Mouse (Mus musculus): ENCODE measurements at regions not wholly inside any gene's neighbourhood (a gene's known extent, or its start where the extent isn't known, plus 50 kb on each side); places are given as distances from the start of the nearest gene placed in this dataset.

DNA sequence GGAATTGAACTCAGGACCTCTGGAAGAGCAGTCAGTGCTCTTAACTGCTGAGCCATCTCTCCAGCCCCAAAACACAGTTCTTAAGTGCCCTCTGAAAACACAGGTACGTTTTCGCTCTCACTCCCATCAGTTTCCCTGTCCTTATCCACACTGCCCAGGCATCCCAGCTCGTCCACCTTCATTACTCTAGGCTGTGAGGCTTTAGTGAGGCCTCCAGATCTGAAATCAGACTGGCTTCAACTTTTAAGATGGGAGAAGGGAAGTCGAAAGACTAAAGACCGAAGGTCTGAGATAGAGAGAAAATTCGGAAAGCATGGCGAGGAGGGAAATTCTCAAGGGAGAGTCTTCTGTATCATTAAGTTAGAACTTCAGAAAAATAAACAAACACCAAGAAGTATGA lies 54.8 kb upstream of the Tet2 start:
- DNase-seq (ENCODE audit: low spot score): no peak

- peak; percentile 82 for DNase-seq (ENCODE audit: low spot score)
Observed at GRCm38 (mm10) chr3:133600447-133601220, 55.7 kb upstream of the Tet2 start.

DNA sequence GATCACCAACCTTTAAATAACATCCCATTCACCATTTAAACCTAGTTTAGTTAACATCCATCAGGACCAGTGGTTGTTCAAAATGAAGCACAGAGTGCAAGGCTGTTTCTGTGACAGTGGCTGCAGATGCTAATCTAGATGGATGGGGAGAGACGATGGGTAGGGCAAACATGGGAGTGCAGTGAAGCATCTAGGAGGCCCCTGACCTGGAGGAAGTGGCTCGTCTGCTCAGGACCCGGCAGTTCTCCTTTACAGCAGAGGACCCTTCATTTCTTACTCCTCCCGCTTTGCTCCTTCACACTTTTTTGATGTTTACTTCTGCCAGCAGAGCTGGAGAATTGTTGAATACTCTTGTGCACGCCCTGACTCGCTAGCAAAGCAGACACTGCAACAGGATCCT lies 60.5 kb upstream of the Tet2 start:
- no peak for DNase-seq (ENCODE audit: low spot score)

DNA sequence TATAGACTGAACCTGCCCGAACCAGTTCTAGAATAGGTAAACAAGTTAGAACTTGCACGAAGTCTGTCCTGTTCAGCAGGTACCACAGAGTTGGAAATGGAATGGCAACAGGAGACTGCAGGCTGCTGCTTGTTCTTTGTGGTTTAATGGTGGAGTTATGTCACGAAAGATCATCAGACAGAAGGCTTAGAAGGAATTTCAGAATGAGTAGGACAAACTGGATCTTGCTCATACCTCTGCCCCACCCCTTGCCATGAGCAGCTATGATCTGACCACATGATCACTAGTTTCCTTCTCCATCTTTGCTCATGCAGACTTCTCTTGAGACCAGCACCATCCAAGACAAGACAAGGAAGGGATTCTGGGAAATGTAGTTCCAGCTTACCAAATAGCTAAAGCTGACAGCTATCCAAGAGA lies 63.9 kb upstream of the Tet2 start:
- DNase-seq (ENCODE audit: low spot score): no peak

DNA sequence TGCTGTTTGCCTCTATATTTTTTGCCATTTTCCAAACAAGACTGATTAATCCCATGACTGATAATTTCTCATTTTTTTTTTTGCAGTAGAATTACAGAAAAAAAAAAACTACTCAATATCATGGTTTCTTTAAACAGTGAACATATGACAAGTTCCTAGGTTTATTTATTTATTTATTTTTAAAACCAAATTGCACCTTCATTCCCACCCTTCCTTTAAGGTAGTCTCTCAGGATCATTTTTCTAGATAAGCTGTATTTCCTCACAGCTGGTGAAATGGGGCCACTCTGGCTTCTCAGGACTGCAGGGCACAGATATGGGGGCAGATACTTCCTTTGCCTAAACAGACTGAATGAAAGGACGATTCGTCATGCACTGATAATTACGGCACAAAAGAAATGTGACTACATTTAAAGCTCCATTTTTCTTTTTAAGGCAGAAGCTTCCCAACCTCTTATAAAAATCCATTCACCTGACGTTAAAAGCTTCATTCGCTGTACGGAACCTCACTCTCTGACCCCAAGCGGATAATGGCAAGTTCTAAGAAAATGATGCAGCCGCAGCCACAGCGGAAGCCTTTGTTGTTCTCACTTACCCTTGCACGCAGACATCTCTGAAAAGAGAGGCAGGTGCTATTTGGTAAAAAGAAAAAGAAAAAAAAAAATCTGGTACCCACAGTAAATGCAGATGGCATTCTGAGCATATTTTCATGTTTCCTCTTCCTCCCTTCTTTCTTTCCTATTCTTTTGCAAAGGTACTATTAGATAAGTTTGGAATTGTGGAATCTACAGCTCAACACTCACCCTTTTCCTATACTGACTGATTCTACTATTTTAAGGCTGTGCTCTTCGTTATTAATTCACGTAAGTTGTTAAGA lies 69.1 kb upstream of the Tet2 start:
- no peak for DNase-seq (ENCODE audit: low spot score)

GRCm38 (mm10) chr3:133614712-133615426 lies 69.9 kb upstream of the Tet2 start:
- no peak for DNase-seq (ENCODE audit: low spot score)

- no peak for DNase-seq (ENCODE audit: low spot score)
Observed at GRCm38 (mm10) chr3:133617036-133617435, 72.1 kb upstream of the Tet2 start.

GRCm38 (mm10) chr3:133618491-133618890 lies 73.6 kb upstream of the Tet2 start:
- DNase-seq (ENCODE audit: low spot score): no peak

- DNase-seq (ENCODE audit: low spot score): no peak
Observed at GRCm38 (mm10) chr3:133623201-133623744, 78.3 kb upstream of the Tet2 start.

DNA sequence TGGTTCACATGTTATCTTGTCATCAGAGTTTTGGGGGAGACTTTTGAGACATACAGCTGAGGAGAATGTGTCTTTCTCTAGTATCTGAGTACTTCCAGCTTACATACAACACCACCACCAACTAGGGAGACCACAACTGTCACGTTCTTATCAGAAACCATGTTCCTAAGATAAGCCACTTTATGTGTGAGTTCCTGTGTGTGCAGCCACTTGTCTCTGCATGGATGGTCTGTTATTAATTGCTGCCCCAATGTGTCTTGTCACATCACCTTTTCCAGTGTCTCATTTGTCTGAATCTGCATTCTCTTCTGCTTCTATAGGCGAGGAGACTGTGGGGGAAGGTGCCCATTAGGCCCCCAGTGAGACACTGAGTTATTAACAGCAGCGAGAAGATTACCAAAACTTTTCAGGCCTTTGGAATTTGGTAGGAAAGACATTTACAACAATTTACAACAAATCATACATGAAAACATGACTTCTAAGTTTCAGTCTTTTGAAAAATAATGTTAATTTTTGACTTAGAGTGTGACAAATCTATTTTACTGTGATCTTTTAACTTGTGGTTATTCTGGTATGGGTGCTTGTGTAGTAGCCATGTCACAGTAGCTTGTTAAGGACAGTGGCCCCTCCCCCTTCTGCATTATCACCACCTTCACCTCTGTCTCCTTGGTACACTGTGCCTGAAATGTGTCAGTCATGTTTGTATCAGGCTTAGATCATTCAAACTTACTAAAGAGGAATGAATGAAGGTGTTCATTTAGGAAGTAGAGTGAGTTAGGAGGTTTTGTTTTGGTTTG lies 79.3 kb upstream of the Tet2 start:
- DNase-seq (ENCODE audit: low spot score): no peak

DNA sequence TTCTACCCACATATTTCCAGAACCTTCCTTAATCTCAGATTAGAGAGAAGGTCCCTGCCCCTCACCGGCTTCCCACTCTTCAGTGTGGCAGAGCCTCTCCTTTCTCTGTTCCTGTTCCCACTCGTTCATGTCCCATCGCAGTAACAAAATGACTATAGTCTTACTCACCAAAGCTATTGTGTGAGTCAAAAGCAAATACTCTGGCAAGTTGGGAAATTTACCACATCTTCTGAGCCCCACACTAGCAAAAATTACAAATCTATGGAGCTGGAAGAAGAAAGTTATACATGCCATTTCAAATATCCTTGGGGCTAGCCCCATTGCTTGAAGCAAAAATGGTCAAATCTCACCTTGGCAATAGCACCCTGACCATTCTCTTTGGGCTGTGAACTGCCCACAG lies 80.1 kb upstream of the Tet2 start:
- no peak for DNase-seq (ENCODE audit: low spot score)

GRCm38 (mm10) chr3:133626442-133626841 lies 81.5 kb upstream of the Tet2 start:
- DNase-seq (ENCODE audit: low spot score): no peak

- no peak for DNase-seq (ENCODE audit: low spot score)
Observed at GRCm38 (mm10) chr3:133627116-133627844, 82.3 kb upstream of the Tet2 start.

GRCm38 (mm10) chr3:133634306-133634705 lies 89.4 kb upstream of the Tet2 start:
- DNase-seq (ENCODE audit: low spot score): no peak

GRCm38 (mm10) chr3:133645604-133646003 lies 100.7 kb upstream of the Tet2 start:
- no peak for DNase-seq (ENCODE audit: low spot score)

- DNase-seq (ENCODE audit: low spot score): no peak
Observed at GRCm38 (mm10) chr3:133646449-133647059, 101.6 kb upstream of the Tet2 start.

GRCm38 (mm10) chr3:133650025-133650424 lies 105.1 kb upstream of the Tet2 start:
- DNase-seq (ENCODE audit: low spot score): no peak

DNA sequence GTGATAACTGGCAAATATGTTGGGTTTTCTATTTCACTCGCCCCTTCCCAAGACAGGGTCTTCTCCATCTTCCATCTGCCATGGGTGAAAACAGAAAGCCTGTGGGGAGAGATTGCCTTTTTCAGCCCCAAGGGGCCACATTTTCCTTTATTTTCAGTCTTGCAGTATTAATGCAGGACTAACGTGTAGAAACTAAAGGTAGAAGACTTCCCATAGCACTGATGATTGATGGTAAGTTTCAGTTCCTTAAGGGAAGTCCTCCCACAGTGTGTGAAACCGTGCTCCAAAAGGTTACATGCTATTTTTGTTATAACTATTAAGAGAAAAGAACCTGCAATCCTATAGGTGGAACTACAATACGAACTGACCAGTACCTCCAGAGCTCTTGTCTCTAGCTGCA lies 107.1 kb upstream of the Tet2 start:
- no peak for DNase-seq (ENCODE audit: low spot score)

DNA sequence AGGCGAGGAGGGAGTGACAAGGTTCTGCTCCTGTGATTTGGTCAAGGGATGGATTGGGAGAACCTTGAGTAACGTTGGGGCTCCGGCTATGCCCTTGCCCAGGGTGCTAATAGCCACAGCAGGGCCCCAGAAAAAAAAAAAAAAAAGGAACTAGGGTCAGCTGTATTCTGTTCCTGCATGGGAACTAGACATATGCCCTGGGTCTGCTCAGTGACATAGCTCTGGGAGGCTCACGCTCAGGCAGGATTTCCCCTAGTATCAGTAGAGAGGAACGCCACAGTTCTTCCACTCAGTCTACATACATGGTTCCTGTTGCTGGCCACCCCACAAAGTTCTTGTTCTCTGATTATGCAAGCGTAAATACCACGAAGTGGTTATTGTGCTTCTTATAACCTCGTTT lies 114.8 kb upstream of the Tet2 start:
- DNase-seq (ENCODE audit: low spot score): no peak

DNA sequence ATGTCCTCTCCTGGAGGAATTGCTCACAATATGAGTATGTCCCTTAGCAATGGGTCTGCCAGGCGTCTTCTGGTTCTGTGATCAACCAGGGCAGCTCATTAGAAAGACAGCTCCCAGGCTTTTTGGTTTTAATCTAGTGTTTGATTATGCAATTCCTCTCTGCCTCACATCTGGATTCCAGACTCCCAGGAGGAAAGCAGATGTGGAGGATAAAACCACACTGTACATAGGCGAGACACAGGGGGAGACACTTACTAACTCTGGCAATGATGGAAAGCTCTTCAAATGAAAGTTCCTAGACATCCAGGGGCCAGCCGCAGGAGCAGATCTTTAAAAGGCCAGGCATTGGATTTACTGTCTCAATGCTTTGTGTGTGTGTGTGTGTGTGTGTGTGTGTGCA lies 116.4 kb upstream of the Tet2 start:
- DNase-seq (ENCODE audit: low spot score): no peak
